Mouse (Mus musculus): ENCODE data around the gene Kpna2. TPM values are rescaled to one million over a fixed set of nuclear protein-coding genes. Genes with fewer than 3 reads are reported as not detected.

Kpna2 gene
- 10 to 100 TPM; 15.9 to 26.5 TPM for total RNA-seq (2023)

DNA sequence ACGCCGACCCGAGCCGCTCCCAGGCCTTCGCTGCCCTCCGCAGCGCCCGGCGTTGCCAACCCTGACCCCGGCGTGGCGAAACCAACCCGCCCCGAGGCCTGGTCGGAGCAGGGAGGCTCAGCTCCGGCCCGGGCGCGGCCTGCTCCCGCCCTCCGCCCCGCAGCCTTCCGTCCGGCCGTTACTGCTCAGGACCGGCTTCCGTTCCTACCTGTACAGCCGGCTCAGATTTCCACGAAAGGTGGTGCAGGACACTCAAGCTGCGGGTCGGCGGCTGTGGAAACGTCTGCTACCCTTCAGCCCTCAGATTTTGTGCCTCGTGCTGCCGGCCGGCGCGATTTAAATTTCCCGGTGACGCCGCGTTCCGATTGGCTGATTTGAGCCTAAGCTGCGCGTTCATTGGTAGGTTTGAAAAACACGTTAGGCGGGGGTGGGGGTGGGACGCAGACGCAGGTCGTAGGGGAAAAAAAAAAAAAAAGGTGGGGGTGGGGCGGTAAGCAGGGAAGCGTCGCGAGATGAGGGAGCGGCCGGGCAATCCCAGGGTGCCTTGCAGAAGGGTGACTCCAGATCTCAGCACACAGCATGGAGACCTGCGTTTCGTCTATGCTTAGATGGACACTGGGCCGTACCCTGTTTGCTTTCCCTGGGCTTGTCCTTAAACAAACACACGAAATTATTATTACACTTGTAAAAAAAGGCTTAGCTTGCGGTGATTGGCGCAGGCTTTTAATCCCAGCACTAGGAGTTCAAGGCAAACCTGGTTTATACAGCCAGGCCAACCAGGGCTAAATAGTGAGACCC, at the start of gene Kpna2:
Gene Kpna2 (minus strand): TSS at position 391 of the 798 bp plus-strand sequence.

DNA sequence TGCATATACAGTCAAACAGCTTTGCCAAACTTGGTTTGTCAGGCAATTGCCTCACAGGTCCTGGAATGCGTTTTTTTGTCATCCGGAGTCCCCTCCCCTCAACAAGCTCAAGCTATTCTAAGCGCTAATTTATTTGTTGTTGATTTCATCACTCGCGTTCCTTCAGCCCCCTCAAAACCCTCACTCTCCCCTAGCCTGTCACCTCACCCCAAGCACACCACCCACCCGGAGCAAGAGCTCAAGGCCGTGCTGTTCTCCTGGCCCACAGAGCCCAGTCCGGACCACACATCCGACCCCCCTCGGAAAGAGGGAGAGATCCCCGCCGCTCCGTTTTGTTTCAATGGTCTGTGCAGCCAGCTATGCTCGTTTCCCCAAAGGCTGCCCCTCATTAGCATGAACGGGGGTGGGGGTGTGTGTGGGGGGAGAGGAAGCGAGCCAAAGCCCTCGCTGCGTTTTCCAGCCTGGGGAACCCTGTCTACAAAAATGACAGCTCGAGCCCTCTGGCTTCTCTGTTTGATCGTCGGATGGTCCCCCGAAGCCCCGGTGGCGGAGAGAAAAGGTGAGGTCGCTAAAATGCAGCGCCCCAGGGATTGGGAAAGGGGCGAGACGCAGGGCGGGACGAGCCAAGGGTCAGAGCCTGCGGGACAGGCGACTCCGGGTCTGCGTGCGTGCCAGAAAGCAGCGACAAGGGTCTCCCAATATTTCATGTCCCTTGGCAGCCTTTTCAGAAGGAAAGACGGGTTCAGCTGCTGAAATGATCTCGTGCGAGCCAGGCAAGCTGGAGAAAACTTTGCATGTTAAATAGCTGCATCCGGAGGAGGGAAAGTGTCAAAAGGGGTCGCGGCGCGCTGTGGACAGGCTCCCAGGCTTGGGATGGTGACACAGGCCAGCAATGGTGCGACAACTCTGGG, 26.3 kb upstream of the Kpna2 start, which contains the start of gene 1810010H24Rik:
Gene 1810010H24Rik (plus strand): TSS at position 271 of the 911 bp plus-strand sequence.

Other genes starting within 250 kb of the Kpna2 start
- gene Pecam1, start 248.9 kb downstream of the Kpna2 start, total RNA-seq (2023) = 100 to 1,000 TPM; 158 to 163 TPM
- 1 to 10 TPM; 7.3 to 8.7 TPM for gene Milr1, start 248.3 kb downstream of the Kpna2 start, total RNA-seq (2023)
- gene Polg2, start 220.0 kb downstream of the Kpna2 start, total RNA-seq (2023) = 10 to 100 TPM; 41.4 to 43.5 TPM
- gene Ddx5, start 210.4 kb downstream of the Kpna2 start, total RNA-seq (2023) = 1,000 to 10,000 TPM; 2,745 to 2,752 TPM
- gene Cep95, start 210.3 kb downstream of the Kpna2 start, total RNA-seq (2023) = 10 to 100 TPM; 38.1 to 40.7 TPM
- gene Smurf2, start 78.8 kb downstream of the Kpna2 start, total RNA-seq (2023) = 10 to 100 TPM; 56.6 to 61.6 TPM
- under 1 TPM in 1 of 2 experiments, not detected in 1; 0.53 TPM for gene 1810010H24Rik, start 26.1 kb upstream of the Kpna2 start, total RNA-seq (2023)
- 100 to 1,000 TPM; 156 TPM for gene Bptf, start 132.6 kb upstream of the Kpna2 start, total RNA-seq (2023)
- gene Nol11, start 189.8 kb upstream of the Kpna2 start, total RNA-seq (2023) = 10 to 100 TPM; 40.0 to 44.2 TPM